Mouse (Mus musculus) CH12.LX (cell line): ENCODE measurements at regions not wholly inside any gene's neighbourhood (a gene's known extent, or its start where the extent isn't known, plus 50 kb on each side); places are given as distances from the start of the nearest gene placed in this dataset.

Experiments used
- DNase-seq: peaks from one replicate; pipeline ENCODE4 v3.0.0-alpha.2; 2013; ENCODE audit errors: extremely low read depth
- H3K27ac ChIP-seq: 2 replicates; pipeline ENCODE4 v1.5.1; 2012; ENCODE audit warnings: low read depth, mild to moderate bottlenecking, control low read depth, moderate library complexity; ENCODE audit not compliant: insufficient read depth
- H3K27me3 ChIP-seq: replicated peaks from 2 replicates; pipeline ENCODE3; 2012; ENCODE audit warnings: inconsistent platforms
- H3K36me3 ChIP-seq, 2 experiments: replicated peaks in 1 of 2; 2 replicates each; pipeline versions ENCODE3 to v1.6.1; 2012; ENCODE audit warnings: inconsistent platforms in 1 of 2, low read length in 1 of 2, mild to moderate bottlenecking in 1 of 2, mixed read lengths in 1 of 2, moderate library complexity in 1 of 2; ENCODE audit not compliant: control insufficient read depth in 1 of 2, insufficient read depth in 1 of 2
- H3K4me1 ChIP-seq, 2 experiments: 2 replicates each; pipeline ENCODE4 v1.6.1; 2012; ENCODE audit warnings: inconsistent platforms in 1 of 2, moderate library complexity in 1 of 2; ENCODE audit not compliant: insufficient read depth in 2 of 2, control insufficient read depth in 1 of 2
- H3K4me2 ChIP-seq: 2 replicates; pipeline ENCODE4 v1.6.1; 2012; ENCODE audit warnings: low read depth, mild to moderate bottlenecking, control low read depth; ENCODE audit not compliant: poor library complexity, insufficient read depth, severe bottlenecking
- H3K4me3 ChIP-seq, 3 experiments: fragments of 150-350 bp in 1 of 3; sonication (generic) in 1 of 3; replicated peaks in 1 of 3; 2 replicates each; pipeline versions ENCODE3 to v1.5.1; 2011 to 2012; ENCODE audit warnings: low read depth in 2 of 3, low read length in 2 of 3, mild to moderate bottlenecking in 2 of 3, moderate library complexity in 2 of 3, control low read depth in 1 of 3, improper control_type of control experiment in 1 of 3, inconsistent platforms in 1 of 3, mixed read lengths in 1 of 3; ENCODE audit not compliant: poor library complexity in 1 of 3
- H3K79me2 ChIP-seq: replicated peaks from 2 replicates; pipeline ENCODE4 v1.6.1; 2012; ENCODE audit warnings: mild to moderate bottlenecking, moderate library complexity; ENCODE audit not compliant: control insufficient read depth, poor library complexity, insufficient read depth, severe bottlenecking; ENCODE audit errors: extremely low read depth
- H3K9ac ChIP-seq: 2 replicates; pipeline ENCODE4 v1.6.1; 2012; ENCODE audit warnings: low read depth, mild to moderate bottlenecking, control low read depth, moderate library complexity; ENCODE audit not compliant: insufficient read depth
- H3K9me3 ChIP-seq: replicated peaks from 2 replicates; pipeline ENCODE3; 2012; ENCODE audit warnings: low read length, inconsistent platforms, mixed read lengths
- CHD2 ChIP-seq: IDR thresholded peaks from 2 replicates; pipeline ENCODE4 v1.6.1; 2011; ENCODE audit warnings: low read length, improper control_type of control experiment
- CTCF ChIP-seq, 2 experiments: IDR thresholded peaks in 1 of 2; conservative IDR thresholded peaks in 1 of 2; 2 replicates each; pipeline ENCODE4 v1.5.1; 2011 to 2012; ENCODE audit warnings: low read depth in 2 of 2, low read length in 2 of 2, improper control_type of control experiment in 1 of 2, inconsistent platforms in 1 of 2, mild to moderate bottlenecking in 1 of 2, moderate library complexity in 1 of 2
- ELF1 ChIP-seq: IDR thresholded peaks from 2 replicates; pipeline ENCODE4 v1.6.1; 2014; ENCODE audit warnings: low read depth, mild to moderate bottlenecking, inconsistent platforms, low read length, improper control_type of control experiment
- ETS1 ChIP-seq: conservative IDR thresholded peaks from 2 replicates; pipeline ENCODE4 v1.6.1; 2012; ENCODE audit warnings: low read depth, mild to moderate bottlenecking, inconsistent platforms, low read length, improper control_type of control experiment, moderate library complexity
- JUND ChIP-seq: conservative IDR thresholded peaks from 2 replicates; pipeline ENCODE4 v1.6.1; 2011; ENCODE audit warnings: low read depth, low read length, improper control_type of control experiment
- MAFK ChIP-seq: IDR thresholded peaks from 2 replicates; pipeline ENCODE4 v1.6.1; 2011; ENCODE audit warnings: low read length, improper control_type of control experiment; ENCODE audit not compliant: insufficient replicate concordance
- MAX ChIP-seq: IDR thresholded peaks from 2 replicates; pipeline ENCODE4 v1.6.1; 2011; ENCODE audit warnings: low read length, improper control_type of control experiment
- MAZ ChIP-seq: IDR thresholded peaks from 2 replicates; pipeline ENCODE4 v1.6.1; 2012; ENCODE audit warnings: low read depth, mild to moderate bottlenecking, inconsistent platforms, low read length, improper control_type of control experiment, moderate library complexity
- POLR2A ChIP-seq: IDR thresholded peaks from 2 replicates; pipeline ENCODE4 v1.6.1; 2011; ENCODE audit warnings: low read depth, mild to moderate bottlenecking, improper control_type of control experiment, low read length
- SMC3 ChIP-seq: IDR thresholded peaks from 2 replicates; pipeline ENCODE4 v1.6.1; 2011; ENCODE audit warnings: low read depth, low read length, improper control_type of control experiment
- TCF12 ChIP-seq: IDR thresholded peaks from 2 replicates; pipeline ENCODE4 v1.6.1; 2014; ENCODE audit warnings: low read depth, mild to moderate bottlenecking, inconsistent platforms, low read length, improper control_type of control experiment
- ZKSCAN1 ChIP-seq: IDR thresholded peaks from 2 replicates; pipeline ENCODE4 v1.6.1; 2012; ENCODE audit warnings: low read depth, inconsistent platforms, low read length, improper control_type of control experiment, borderline replicate concordance
- dilution Hi-C: fragments of 300-500 bp; cut with MboI; formaldehyde crosslinking; loops from 2 replicates; pipeline ENCODE4 v1.14.3; 2020; ENCODE audit warnings: low sequenced_read_pairs; ENCODE audit not compliant: extremely low pct_unique_long_range_greater_than_20kb, extremely low pct_ligation_motif_present
- in situ Hi-C: fragments of 300-500 bp; cut with MboI; formaldehyde crosslinking; loops from 3 replicates; pipeline ENCODE4 v1.14.3; 2019; ENCODE audit warnings: low sequenced_read_pairs, low pct_ligation_motif_present, low pct_unique_long_range_greater_than_20kb, mixed read lengths

DNA sequence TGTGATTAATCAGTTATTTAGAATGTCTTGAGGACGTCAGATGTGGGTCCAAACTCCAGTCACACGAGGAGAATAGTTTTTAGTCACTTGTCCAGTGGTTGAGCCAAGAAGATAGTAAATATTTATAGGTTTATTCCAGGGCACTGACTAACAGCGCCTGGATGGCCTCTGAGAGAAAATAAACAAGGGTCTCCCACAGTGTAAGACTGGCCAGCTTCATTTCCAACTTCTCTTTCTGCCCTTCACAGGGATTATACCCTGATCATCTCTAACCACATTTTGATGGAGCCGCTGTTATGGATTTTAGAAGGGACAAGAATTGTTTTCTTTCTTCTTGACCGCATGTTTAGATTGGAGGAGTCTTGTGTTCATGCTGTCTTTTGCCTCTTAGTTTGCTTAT lies 67.0 kb upstream of the Grem2 start:
- Histone ChIP-seq H3K4me2 (no peak overlapping the region), H3K27ac (no peak overlapping the region), H3K9ac (no peak overlapping the region), H3K4me1 (no peaks in the 10 kb centered on the region), H3K27me3 (no peaks in the 10 kb centered on the region), H3K36me3 (no peaks in the 10 kb centered on the region), H3K9me3 (no peaks in the 10 kb centered on the region), H3K79me2 (no peaks in the 10 kb centered on the region), H3K4me3 (no peak overlapping the region)
- DNase-seq, result no peak
- TF ChIP-seq MAZ (no peak), JUND (no peak), POLR2A (no peak), ZKSCAN1 (no peak), CTCF (conservative IDR thresholded peaks at IDR 0.05 in 1 of 2, IDR thresholded peaks at IDR 0.05 in 1 of 2; ENCODE audit: low read depth in 2 of 2, low read length in 2 of 2) (no peak), MAFK (no peak), TCF12 (no peak), MAX (no peak)
- dilution Hi-C loops, result no loop called here
- in situ Hi-C loops, result no loop called here

DNA sequence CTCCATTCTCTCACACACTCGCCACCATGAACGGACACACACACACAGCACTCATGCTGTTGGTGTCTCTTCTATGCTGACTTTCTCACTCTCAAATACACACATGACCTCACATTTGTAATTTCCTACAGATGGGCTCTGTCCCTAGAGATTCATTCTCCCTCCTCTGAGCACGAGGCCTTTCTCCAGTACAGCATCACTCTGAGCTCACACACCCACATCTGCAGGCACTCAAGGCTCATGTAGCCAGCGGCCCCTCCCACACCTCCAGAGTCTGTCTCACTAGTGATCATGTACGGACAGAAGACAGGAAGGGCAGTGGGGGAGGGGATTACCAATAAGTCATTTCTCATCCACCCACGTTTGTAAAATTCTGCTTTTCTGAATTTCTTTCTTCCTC lies 50.3 kb upstream of the Grem2 start:
- H3K9me3 ChIP-seq, result no peaks in the 10 kb centered on the region
- no peaks in the 10 kb centered on the region for H3K79me2 ChIP-seq
- H3K4me3 ChIP-seq, result no peak overlapping the region
- peaks cover 0 to 8% of the 10 kb centered on the region in 2 experiments; a peak in 2 of 4 replicates for H3K4me1 ChIP-seq
- peak; percentile 31 for DNase-seq
- no peak overlapping the region for H3K4me2 ChIP-seq
- no peaks in the 10 kb centered on the region for H3K27me3 ChIP-seq
- TF ChIP-seq CHD2 (no peak), ELF1 (no peak), POLR2A (no peak), SMC3 (no peak), ETS1 (no peak)
- TF ChIP-seq, all 38 proteins: peak for 0
- H3K27ac ChIP-seq, result no peak overlapping the region
- H3K36me3 ChIP-seq, result no peaks in the 10 kb centered on the region
- in situ Hi-C loops, result no loop called here
- dilution Hi-C loops, result no loop called here
- no peak overlapping the region for H3K9ac ChIP-seq
